Mouse (Mus musculus): ENCODE measurements around the gene Cenpa. TPM values are rescaled to one million over a fixed set of nuclear protein-coding genes. Genes with fewer than 3 reads are reported as not detected.

Gene Cenpa
- polyA plus RNA-seq, 1 experiment from 2014 or later = 41.5 TPM

- H3K79me2 ChIP-seq (ENCODE audit: inconsistent target) = no peaks in the 10 kb centered on the region
- 83% methylated on average over 8 of the region's 8 CpGs for WGBS (ENCODE audit: missing documents)
- H3K36me3 ChIP-seq (ENCODE audit: inconsistent target) = no peaks in the 10 kb centered on the region
- H3K27ac ChIP-seq = no peak overlapping the region
- no peak overlapping the region for H3K4me3 ChIP-seq (ENCODE audit: inconsistent target)
Observed at GRCm38 (mm10) chr5:30626331-30627105, 40.1 kb upstream of the Cenpa start.

- Histone ChIP-seq H3K36me3 (ENCODE audit: inconsistent target) (no peaks in the 10 kb centered on the region), H3K27ac (no peak overlapping the region), H3K4me3 (ENCODE audit: inconsistent target) (no peak overlapping the region), H3K79me2 (ENCODE audit: inconsistent target) (no peaks in the 10 kb centered on the region)
- whole genome bisulfite sequencing (ENCODE audit: missing documents) = 89% methylated on average over 3 of the region's 3 CpGs
Observed at GRCm38 (mm10) chr5:30628511-30628910, 38.1 kb upstream of the Cenpa start.

DNA sequence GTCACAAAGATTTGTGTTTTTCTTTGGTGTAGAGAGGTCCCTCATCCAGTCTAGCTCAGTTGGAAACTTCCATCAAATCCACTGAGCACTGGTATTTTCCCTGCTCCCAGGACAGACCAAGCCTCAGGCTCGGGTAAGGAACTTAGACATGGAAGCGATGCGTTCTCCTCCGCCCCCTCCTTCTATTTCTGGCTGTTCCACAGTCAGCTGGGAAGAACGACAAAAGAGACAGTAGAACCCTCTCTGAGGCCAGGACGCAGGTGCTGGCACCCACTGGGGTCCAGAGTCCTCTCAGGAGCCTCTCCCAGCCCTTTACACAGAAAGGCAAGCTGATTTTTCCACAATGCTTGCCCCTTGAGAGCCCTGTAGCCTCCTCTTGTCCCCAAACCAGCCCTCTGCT lies 36.2 kb upstream of the Cenpa start:
- Histone ChIP-seq H3K36me3 (ENCODE audit: inconsistent target) (no peaks in the 10 kb centered on the region), H3K4me3 (ENCODE audit: inconsistent target) (no peak overlapping the region), H3K27ac (no peak overlapping the region), H3K79me2 (ENCODE audit: inconsistent target) (no peaks in the 10 kb centered on the region)
- 94% methylated on average over 6 of the region's 6 CpGs for WGBS (ENCODE audit: missing documents)

- 90% methylated on average over 1 of the region's 1 CpGs for WGBS (ENCODE audit: missing documents)
- Histone ChIP-seq H3K36me3 (ENCODE audit: inconsistent target) (no peaks in the 10 kb centered on the region), H3K4me3 (ENCODE audit: inconsistent target) (no peak overlapping the region), H3K27ac (no peak overlapping the region), H3K79me2 (ENCODE audit: inconsistent target) (no peaks in the 10 kb centered on the region)
Observed at GRCm38 (mm10) chr5:30632134-30632533, 34.4 kb upstream of the Cenpa start.

GRCm38 (mm10) chr5:30636994-30637393 lies 29.6 kb upstream of the Cenpa start:
- Histone ChIP-seq H3K36me3 (ENCODE audit: inconsistent target) (no peaks in the 10 kb centered on the region), H3K79me2 (ENCODE audit: inconsistent target) (no peaks in the 10 kb centered on the region), H3K4me3 (ENCODE audit: inconsistent target) (no peak overlapping the region), H3K27ac (no peak overlapping the region)
- 23% methylated on average over 6 of the region's 7 CpGs for WGBS (ENCODE audit: missing documents)

GRCm38 (mm10) chr5:30638041-30638440 lies 28.5 kb upstream of the Cenpa start:
- H3K27ac ChIP-seq = no peak overlapping the region
- WGBS (ENCODE audit: missing documents) = 4% methylated on average over 6 of the region's 6 CpGs
- H3K4me3 ChIP-seq (ENCODE audit: inconsistent target) = no peak overlapping the region
- H3K36me3 ChIP-seq (ENCODE audit: inconsistent target) = no peaks in the 10 kb centered on the region
- no peaks in the 10 kb centered on the region for H3K79me2 ChIP-seq (ENCODE audit: inconsistent target)

- no peak overlapping the region for H3K4me3 ChIP-seq (ENCODE audit: inconsistent target)
- 83% methylated on average over 5 of the region's 5 CpGs for WGBS (ENCODE audit: missing documents)
- H3K36me3 ChIP-seq (ENCODE audit: inconsistent target) = no peaks in the 10 kb centered on the region
- peaks cover 12% of the 10 kb centered on the region for H3K79me2 ChIP-seq (ENCODE audit: inconsistent target)
- no peak overlapping the region for H3K27ac ChIP-seq
Observed at GRCm38 (mm10) chr5:30643477-30644179, 22.9 kb upstream of the Cenpa start.

DNA sequence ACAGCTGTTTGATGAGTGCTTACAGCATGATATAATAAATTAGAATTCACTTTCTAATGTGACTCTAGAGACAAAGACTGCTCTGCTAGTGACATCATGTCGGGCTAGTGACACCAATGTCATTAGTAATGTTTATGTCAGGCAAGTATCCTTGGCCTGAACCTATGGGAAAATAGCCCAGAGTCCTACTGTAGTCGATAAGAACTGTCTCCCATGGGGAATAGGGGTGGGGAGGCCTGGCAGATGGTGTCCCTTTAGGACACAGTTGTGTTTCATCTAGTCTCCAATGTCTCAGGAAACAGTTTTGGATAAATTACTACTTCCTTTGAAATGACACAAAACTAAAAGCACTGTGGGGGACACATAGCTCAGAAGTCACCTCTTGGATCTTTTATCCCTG lies 20.5 kb upstream of the Cenpa start:
- Histone ChIP-seq H3K27ac (no peak overlapping the region), H3K79me2 (ENCODE audit: inconsistent target) (peaks cover 30% of the 10 kb centered on the region), H3K4me3 (ENCODE audit: inconsistent target) (no peak overlapping the region), H3K36me3 (ENCODE audit: inconsistent target) (no peaks in the 10 kb centered on the region; the same call in 1 of the 2 replicates)
- 87% methylated on average over 2 of the region's 2 CpGs for WGBS (ENCODE audit: missing documents)

DNA sequence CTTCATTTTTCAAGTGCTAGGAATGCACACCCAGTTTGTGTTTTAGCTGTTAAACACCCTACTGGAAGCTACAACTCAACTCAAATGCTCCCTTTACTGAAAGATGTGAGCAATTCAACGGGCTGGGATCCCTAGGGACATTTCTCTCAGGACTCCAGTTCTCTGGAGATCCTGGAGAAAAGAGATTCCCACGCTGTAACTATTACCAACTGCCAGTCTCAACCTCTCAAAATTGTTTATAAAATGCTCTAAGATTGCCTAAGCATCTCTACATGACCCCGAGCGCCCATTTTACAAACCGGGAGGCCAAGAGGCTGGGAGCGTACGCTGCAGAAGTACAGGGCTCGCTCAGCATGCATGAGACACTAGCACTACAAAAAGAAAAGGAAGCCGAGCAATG lies 19.2 kb upstream of the Cenpa start:
- H3K79me2 ChIP-seq (ENCODE audit: inconsistent target) = peaks cover 38% of the 10 kb centered on the region
- H3K27ac ChIP-seq = peak overlapping the region; percentile 100
- peaks cover 2% of the 10 kb centered on the region; the same call in 1 of the 2 replicates for H3K36me3 ChIP-seq (ENCODE audit: inconsistent target)
- H3K4me3 ChIP-seq (ENCODE audit: inconsistent target) = peak overlapping the region; percentile 96
- WGBS (ENCODE audit: missing documents) = 20% methylated on average over 9 of the region's 9 CpGs

GRCm38 (mm10) chr5:30647815-30648560 lies 18.6 kb upstream of the Cenpa start, which contains the start of gene Slc35f6:
Slc35f6 (plus strand) TSS chr5:30647933.
- 2% methylated on average over 38 of the region's 38 CpGs for WGBS (ENCODE audit: missing documents)
- H3K36me3 ChIP-seq (ENCODE audit: inconsistent target) = peaks cover 8% of the 10 kb centered on the region; the same call in 1 of the 2 replicates
- peak within 1 kb of the TSS; percentile 96 for H3K4me3 ChIP-seq (ENCODE audit: inconsistent target)
- peak within 1 kb of the TSS; percentile 100 for H3K27ac ChIP-seq
- peaks cover 44% of the 10 kb centered on the region for H3K79me2 ChIP-seq (ENCODE audit: inconsistent target)

DNA sequence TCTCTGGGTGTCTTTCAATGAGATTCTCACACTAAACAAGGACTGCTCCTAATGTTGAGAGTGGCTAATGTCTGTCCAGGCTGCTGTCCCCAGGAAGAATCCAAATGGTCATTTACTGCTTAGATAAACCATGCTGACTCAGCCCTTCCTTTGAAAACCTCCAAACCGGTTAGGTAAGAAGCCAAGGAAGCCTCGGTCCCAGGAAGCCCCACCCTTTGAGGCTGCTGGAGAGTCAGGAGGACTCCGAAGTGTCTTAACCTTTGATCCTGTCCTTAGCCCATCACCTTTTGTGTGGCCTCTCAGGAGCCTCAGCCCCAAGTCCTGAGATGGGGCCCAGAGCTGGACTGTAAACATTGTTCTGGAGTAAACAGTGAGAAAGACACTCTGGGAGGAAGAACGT lies 17.0 kb upstream of the Cenpa start:
- whole genome bisulfite sequencing (ENCODE audit: missing documents) = 43% methylated on average over 4 of the region's 4 CpGs
- peak overlapping the region; percentile 96 for H3K4me3 ChIP-seq (ENCODE audit: inconsistent target)
- peaks cover 23% of the 10 kb centered on the region for H3K36me3 ChIP-seq (ENCODE audit: inconsistent target)
- peaks cover 59% of the 10 kb centered on the region for H3K79me2 ChIP-seq (ENCODE audit: inconsistent target)
- H3K27ac ChIP-seq = peak overlapping the region; percentile 100

DNA sequence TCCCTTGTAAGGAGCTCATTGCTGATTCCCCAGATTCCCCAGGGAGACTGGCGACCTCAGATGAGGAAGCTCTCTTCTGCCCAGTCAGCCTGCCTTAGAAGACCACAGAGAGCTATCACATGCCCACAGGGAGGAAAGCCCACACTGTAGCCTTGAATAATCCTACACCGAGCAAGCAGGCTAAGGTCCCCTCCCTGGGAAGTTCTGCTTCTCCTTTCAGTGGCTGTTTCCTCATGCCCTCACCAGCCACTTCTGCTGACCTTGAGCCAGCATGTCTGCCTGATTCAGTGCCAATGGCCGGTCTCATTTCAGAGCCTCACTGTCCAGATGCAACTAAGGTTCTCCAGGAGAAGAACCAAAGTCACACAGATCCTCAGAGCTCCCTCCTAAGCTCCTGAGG lies 15.8 kb upstream of the Cenpa start:
- Histone ChIP-seq H3K79me2 (ENCODE audit: inconsistent target) (peaks cover 71% of the 10 kb centered on the region), H3K27ac (peak overlapping the region; percentile 100), H3K4me3 (ENCODE audit: inconsistent target) (no peak overlapping the region), H3K36me3 (ENCODE audit: inconsistent target) (peaks cover 34% of the 10 kb centered on the region)
- WGBS (ENCODE audit: missing documents) = 3% methylated on average over 3 of the region's 3 CpGs

DNA sequence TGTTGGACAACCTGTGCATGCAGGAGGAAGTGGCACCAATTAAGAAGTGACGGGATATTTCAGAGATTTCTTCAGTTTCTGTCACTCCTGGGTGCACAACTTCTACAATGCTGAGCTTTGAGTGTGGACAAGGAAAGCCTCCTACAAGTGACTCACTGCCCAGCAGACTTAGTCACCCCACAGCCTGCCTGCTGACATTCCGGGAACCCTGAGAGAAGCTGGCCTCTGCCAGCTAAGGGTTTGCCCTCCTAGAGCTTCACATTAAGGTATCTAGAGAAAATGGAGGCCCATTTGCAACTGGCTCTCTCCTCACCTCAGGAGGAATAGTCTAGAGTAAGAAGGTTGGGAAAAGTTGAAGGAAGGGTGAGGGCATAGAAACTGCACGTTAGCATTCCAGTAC lies 15.0 kb upstream of the Cenpa start:
- Histone ChIP-seq H3K4me3 (ENCODE audit: inconsistent target) (no peak overlapping the region), H3K79me2 (ENCODE audit: inconsistent target) (peaks cover 75% of the 10 kb centered on the region), H3K27ac (peak overlapping the region; percentile 100), H3K36me3 (ENCODE audit: inconsistent target) (peaks cover 42% of the 10 kb centered on the region)
- WGBS (ENCODE audit: missing documents) = 42% methylated on average over 3 of the region's 3 CpGs

GRCm38 (mm10) chr5:30653246-30653645 lies 13.3 kb upstream of the Cenpa start:
- peaks cover 59% of the 10 kb centered on the region for H3K36me3 ChIP-seq (ENCODE audit: inconsistent target)
- peak overlapping the region; percentile 100; the same call in 1 of the 2 replicates for H3K27ac ChIP-seq
- H3K79me2 ChIP-seq (ENCODE audit: inconsistent target) = peaks cover 67% of the 10 kb centered on the region
- 80% methylated on average over 6 of the region's 6 CpGs for WGBS (ENCODE audit: missing documents)
- no peak overlapping the region for H3K4me3 ChIP-seq (ENCODE audit: inconsistent target)
